Mouse (Mus musculus): ENCODE measurements around the gene Alb.
A peak's percentile ranks its signal among the peaks of the same experiment; 100 is the strongest.

Gene Alb

GRCm38 (mm10) chr5:90476741-90477140 is 16.0 kb downstream of the Alb start:
- TF ChIP-seq GATA4 (IDR thresholded peaks at IDR 0.05; ENCODE audit: insufficient replicate concordance, low read length) = no peak

GRCm38 (mm10) chr5:90477308-90478140 is 16.8 kb downstream of the Alb start:
- TF ChIP-seq GATA4 (IDR thresholded peaks at IDR 0.05; ENCODE audit: insufficient replicate concordance, low read length) = peak; percentile 63; the same call in 1 of the 2 replicates

GRCm38 (mm10) chr5:90478886-90479285 is 18.2 kb downstream of the Alb start:
- TF ChIP-seq GATA4 (IDR thresholded peaks at IDR 0.05; ENCODE audit: insufficient replicate concordance, low read length) = no peak

- TF ChIP-seq GATA4 (IDR thresholded peaks at IDR 0.05; ENCODE audit: insufficient replicate concordance, low read length) = peak; percentile 91
These were observed 24.9 kb downstream of the Alb start for GRCm38 (mm10) chr5:90485597-90485996.

GRCm38 (mm10) chr5:90488323-90488722 is 27.6 kb downstream of the Alb start:
- TF ChIP-seq GATA4 (IDR thresholded peaks at IDR 0.05; ENCODE audit: insufficient replicate concordance, low read length) = no peak

- no peak for TF ChIP-seq GATA4 (IDR thresholded peaks at IDR 0.05; ENCODE audit: insufficient replicate concordance, low read length)
These were observed 29.8 kb downstream of the Alb start, which contains the start of gene Afp for GRCm38 (mm10) chr5:90490518-90490917. TSS of gene Afp (plus strand) at chr5:90490737.

GRCm38 (mm10) chr5:90492440-90492839 is 31.7 kb downstream of the Alb start:
- no peak for TF ChIP-seq GATA4 (IDR thresholded peaks at IDR 0.05; ENCODE audit: insufficient replicate concordance, low read length)

GRCm38 (mm10) chr5:90494308-90494707 is 33.6 kb downstream of the Alb start:
- no peak for TF ChIP-seq GATA4 (IDR thresholded peaks at IDR 0.05; ENCODE audit: insufficient replicate concordance, low read length)

- TF ChIP-seq GATA4 (IDR thresholded peaks at IDR 0.05; ENCODE audit: insufficient replicate concordance, low read length) = no peak
These were observed 38.8 kb downstream of the Alb start for GRCm38 (mm10) chr5:90499509-90499908.

GRCm38 (mm10) chr5:90500714-90501113 is 40.0 kb downstream of the Alb start:
- TF ChIP-seq GATA4 (IDR thresholded peaks at IDR 0.05; ENCODE audit: insufficient replicate concordance, low read length) = no peak

GRCm38 (mm10) chr5:90501752-90502151 is 41.1 kb downstream of the Alb start:
- no peak for TF ChIP-seq GATA4 (IDR thresholded peaks at IDR 0.05; ENCODE audit: insufficient replicate concordance, low read length)

GRCm38 (mm10) chr5:90504742-90505141 is 44.0 kb downstream of the Alb start:
- no peak for TF ChIP-seq GATA4 (IDR thresholded peaks at IDR 0.05; ENCODE audit: insufficient replicate concordance, low read length)

GRCm38 (mm10) chr5:90506507-90506906 is 45.8 kb downstream of the Alb start:
- TF ChIP-seq GATA4 (IDR thresholded peaks at IDR 0.05; ENCODE audit: insufficient replicate concordance, low read length) = no peak

- no peak for TF ChIP-seq GATA4 (IDR thresholded peaks at IDR 0.05; ENCODE audit: insufficient replicate concordance, low read length)
These were observed 46.8 kb downstream of the Alb start for GRCm38 (mm10) chr5:90507411-90507949.

GRCm38 (mm10) chr5:90509828-90510592 is 49.3 kb downstream of the Alb start:
- no peak for TF ChIP-seq GATA4 (IDR thresholded peaks at IDR 0.05; ENCODE audit: insufficient replicate concordance, low read length)
